Mouse (Mus musculus): ENCODE measurements around the gene Gdf15. TPM values are rescaled to one million over a fixed set of nuclear protein-coding genes. Genes with fewer than 3 reads are reported as not detected.

The Gdf15 gene
- total RNA-seq (2021), result under 1 TPM; 0.32 to 0.39 TPM
- long read RNA-seq, experiment 1, result 0 reads
- long read RNA-seq, experiment 2, result 0 reads

DNA sequence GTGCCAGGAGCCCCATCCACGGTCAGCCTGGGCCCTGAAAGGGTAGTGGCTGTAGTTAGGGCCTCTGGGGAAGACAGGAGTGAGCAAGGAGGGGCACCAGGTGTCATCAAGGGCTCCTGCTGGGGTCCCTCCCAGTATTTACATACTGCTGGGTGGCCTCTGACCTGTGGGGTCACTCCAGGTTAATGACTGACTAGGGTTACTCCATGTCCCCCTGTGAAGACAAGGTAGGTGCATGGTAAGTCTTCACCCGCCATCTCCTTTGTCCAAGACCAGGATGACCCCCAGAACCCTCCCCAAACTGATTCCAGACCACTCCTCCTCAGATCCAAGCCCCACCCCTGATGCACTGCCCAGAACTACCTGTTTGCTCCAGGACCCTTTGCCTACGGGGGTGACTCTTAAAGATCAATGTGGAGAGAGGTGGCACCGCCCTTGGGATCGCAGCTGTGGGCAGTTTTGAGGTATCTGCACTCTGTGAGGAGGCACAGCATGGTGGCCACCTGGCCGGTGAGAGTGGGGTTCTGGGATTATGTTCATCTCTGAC is at the start of gene Gdf15:
TSS of gene Gdf15 (minus strand) at position 111 of the 547 bp plus-strand sequence.
- no peak for DNase-seq (ENCODE audit: low spot score in 2 of 2)

DNA sequence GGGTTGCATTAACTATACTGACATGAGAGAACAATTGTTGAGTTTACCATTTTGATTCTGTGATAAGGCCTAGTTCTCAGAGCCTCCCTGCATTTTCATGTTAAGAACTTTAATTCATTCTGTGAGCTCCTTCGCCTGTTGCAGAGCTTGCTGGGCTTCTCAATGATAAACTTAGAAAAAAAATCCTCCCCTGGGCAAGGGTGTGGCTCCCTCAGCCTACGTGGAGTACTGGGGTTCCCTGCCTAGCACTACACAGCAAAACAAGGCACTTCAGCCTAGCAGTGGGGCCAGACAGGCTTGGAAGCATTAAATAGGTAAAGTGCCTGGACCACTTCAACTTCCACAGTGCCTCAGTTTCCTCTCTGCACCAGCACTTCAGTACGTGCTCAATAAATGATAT is 49.2 kb upstream of the Gdf15 start:
- no peak for DNase-seq (ENCODE audit: low spot score in 2 of 2)

- DNase-seq (ENCODE audit: low spot score in 2 of 2), result no peak
These were observed 47.8 kb upstream of the Gdf15 start for GRCm38 (mm10) chr8:70680039-70680438.

DNA sequence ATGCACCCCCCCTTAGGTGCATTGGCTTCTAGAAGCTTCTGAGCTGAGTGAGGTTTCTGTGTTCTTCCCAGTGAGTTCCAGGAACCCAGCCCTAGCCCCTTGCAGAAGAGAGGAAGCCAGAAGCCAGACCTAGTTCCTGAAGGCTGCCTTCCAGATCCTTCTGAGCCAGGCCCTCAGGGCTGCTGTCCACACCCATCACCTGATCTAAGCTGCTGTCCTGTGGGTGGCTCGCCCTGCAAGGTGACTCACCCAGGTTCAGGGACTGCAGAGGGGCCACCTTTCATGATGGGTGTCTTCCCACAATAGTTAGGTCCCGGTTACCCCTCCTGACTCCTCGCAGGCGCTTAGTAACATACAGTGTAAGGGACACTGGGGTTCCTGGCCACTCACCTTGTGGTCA is 47.1 kb upstream of the Gdf15 start:
- no peak for DNase-seq (ENCODE audit: low spot score in 2 of 2)

GRCm38 (mm10) chr8:70678679-70679078 is 46.4 kb upstream of the Gdf15 start:
- DNase-seq (ENCODE audit: low spot score in 2 of 2), result no peak

GRCm38 (mm10) chr8:70677451-70678080 is 45.3 kb upstream of the Gdf15 start:
- no peak for DNase-seq (ENCODE audit: low spot score in 2 of 2)

- DNase-seq (ENCODE audit: low spot score in 2 of 2), result no peak
These were observed 43.1 kb upstream of the Gdf15 start for GRCm38 (mm10) chr8:70675336-70675735.

- no peak for DNase-seq (ENCODE audit: low spot score in 2 of 2)
These were observed 42.5 kb upstream of the Gdf15 start for GRCm38 (mm10) chr8:70674716-70675115.

DNA sequence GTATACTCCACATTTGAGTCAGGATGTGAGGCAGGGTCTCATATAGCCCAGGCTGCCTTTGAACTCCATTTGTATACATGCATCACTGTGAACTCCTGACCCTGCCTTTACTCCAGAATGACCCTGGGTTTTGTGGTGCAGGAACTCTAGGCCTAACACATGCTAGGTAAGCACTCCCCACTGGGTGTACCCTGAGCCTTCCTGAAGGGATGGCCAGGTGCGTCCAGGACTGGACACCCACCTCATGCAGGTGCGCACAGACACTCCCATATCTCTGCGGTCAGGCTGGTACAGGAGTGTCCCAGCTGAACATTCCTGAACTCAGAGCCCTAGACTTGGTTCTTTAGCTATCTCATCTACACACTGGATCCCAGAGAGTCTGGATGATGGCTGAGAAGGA is 41.9 kb upstream of the Gdf15 start:
- DNase-seq (ENCODE audit: low spot score in 2 of 2), result no peak

DNA sequence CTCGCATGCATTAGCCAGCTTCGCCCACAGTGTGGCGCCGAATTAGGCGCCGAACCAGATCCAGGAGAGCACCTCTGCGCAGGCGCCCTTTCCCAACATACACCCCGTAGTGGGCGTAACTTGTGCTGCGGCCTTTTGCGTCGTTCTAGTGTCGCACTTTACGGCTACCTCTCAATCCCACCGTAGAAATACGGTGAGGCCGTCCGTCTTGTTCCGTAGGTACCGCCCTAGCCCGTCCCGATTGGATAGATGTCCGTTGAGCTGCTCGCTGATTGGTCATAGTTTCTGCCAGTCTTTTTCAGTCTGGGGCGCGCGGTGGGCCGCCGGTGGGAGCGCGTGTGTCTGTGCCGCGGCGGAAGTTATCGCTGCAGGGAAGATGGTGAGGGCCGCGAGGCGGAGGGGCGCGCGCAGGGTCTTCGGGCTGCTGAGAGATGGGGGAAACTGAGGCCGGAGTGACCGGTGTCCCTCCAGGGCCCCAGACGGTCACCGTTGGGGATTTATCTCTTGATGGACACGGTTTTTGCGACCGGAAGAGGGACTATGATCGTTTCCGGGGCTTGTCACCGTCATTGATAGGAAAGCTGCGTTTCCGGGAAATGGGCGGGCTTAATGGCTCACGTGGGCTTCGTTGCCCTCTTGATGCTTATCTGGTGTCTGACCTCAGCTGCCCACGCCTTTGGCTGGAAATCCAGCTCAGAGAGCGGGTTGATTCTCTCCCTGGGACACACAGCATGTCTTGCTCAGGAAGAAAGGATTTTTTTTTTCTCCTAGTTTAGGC is 41.0 kb upstream of the Gdf15 start, which contains the start of gene Lsm4:
TSS of gene Lsm4 (plus strand) at position 170 of the 778 bp plus-strand sequence.
- DNase-seq (ENCODE audit: low spot score in 2 of 2), result peak; percentile 83 to 93

DNA sequence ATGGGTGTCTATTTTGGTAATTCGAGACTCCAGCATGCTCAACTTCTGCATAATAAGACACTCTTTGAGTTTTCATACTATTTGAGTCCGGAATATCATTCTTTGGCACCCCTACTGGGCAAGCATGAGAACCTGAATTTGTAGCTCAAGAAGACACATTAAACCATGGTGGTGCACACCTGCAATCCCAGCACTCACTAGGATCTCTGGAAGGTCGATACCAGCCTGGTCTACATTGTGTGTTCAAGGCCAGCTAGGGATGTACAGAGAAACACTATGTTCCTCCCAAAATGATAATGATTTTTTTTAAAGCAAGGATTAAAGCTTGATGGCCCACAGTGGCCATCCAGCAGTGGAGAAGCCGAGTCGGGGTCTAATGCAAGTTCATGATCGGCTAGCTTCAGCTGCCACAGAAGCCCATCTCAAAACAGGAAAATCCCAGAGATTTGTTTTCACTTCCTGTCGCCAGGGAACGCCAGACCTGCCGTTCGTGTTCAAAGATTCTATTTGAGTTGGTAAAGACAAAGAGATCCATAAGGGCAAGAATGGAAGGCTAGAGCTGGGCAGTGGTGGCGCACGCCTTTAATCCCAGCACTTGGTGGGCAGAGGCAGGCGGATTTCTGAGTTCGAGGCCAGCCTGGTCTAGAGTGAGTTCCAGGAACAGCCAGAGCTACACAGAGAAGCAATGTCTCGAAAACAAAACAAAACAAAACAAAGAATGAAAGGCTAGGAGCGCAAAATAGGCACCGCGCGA is 40.2 kb upstream of the Gdf15 start:
- DNase-seq (ENCODE audit: low spot score in 2 of 2), result no peak

- DNase-seq (ENCODE audit: low spot score in 2 of 2), result peak in 1 of 2 experiments; percentile 56
These were observed 39.5 kb upstream of the Gdf15 start for GRCm38 (mm10) chr8:70671615-70672324.

DNA sequence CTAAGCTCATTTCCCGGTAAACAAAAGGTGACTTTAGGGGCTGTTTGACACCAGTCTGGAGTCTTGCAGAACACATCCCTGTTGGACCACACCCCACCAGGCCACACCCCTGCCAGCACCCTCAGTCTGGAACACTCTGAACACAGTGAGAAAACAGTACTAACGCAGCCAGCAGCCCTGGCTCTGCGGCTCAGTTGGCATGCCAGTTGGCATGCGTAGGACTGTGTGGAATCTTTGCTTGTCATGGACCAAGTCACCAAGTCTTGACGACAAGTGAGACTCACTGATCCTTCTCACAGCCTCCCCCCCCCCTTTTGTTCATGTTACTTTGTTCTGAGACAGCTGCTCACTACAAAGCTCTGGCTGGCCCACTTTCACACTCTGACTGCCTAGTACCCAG is 34.8 kb upstream of the Gdf15 start:
- no peak for DNase-seq (ENCODE audit: low spot score in 2 of 2)

DNA sequence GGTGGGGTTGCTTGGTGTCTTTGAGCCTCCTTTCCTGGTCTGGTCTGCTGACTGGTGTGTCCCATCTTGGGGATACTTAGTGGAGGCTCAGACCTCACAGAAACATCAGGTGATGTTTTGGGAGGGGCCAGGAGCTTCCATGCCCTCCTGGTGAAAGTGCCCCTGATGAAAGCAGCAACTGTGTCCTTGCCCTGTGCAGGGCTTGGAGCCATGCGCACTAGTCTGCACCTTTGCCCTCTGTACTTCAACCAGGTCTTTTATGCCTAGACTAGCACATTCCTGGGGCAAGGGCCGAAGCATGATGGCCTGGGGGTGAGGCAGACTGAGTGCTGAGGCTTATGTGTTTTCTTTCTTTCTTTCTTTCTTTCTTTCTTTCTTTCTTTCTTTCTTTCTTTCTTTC is 33.3 kb upstream of the Gdf15 start:
- DNase-seq (ENCODE audit: low spot score in 2 of 2), result no peak

DNA sequence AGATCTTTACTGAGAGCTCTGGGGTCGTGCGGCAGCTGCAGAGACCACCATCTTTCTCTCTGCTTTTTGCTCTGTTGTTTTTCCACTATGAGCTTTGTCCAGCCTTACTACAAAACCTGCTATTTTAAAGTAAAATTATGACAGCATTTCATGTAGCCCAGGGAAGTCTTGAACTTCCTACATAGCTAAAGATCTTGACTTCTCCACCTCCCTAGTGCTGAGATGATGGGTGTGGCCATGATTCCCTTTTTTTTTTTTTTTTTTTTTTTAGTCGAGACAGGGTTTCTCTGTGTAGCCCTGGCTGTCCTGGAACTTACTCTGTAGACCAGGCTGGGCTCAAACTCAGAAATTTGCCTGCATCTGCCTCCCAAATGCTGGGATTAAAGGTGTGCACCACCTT is 32.4 kb upstream of the Gdf15 start:
- no peak for DNase-seq (ENCODE audit: low spot score in 2 of 2)

- no peak for DNase-seq (ENCODE audit: low spot score in 2 of 2)
These were observed 31.4 kb upstream of the Gdf15 start for GRCm38 (mm10) chr8:70663691-70664090.

DNA sequence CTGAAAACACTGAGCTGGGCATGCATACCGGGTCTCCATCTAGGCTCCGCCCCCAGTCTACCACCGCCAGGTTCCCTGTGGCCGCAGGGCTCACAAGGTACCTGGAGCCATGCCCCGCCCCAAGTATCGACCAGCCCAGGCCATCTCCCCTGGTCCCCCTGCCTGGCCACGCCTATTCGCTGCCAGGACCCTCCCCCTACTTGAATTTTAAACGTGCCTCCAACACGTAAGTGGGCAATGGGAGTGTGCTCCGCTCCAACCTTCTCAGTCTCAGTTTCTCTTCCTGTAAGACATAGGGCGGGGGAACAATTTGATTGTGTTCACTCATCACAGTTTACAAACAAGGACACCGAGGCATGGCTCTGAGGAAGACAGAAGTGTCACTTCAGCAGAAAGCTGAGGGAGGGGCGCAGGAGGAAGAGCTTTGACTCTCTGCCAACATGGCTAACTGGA is 28.0 kb upstream of the Gdf15 start, which contains the start of gene Pgpep1:
TSS of gene Pgpep1 (minus strand) at position 116 of the 453 bp plus-strand sequence.
- DNase-seq (ENCODE audit: low spot score in 2 of 2), result no peak

DNA sequence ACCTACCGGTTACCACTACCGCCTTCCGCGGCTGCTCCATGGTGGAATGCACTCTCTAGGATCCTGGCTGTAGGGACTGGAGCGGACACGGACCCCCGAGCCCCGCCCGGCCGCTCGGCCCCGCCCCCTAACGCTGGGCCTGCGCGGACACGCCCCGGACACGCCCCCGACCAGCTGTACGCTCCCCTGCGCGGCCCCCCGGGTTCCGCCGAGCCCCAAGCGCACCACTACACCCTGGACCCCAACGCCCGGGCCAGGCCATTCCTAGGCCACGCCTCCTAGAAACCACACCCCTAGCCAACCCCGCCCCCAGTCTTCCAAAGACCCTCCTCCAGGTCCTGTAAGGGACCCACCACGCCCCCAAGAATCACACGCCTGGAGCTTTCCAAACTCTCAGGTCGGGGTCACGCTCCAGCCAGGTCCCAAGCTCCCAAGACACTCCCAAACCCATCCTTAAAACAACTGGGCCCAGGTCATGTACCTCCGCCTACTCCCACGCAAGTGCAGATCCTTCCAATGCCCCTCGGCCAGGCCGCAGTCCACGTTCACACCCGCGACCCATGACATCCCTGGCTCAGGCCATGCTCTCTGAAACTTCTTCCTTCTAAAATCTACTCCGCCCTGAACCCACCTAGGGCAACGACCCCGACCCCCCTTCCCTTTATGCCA is 27.5 kb upstream of the Gdf15 start:
- peak; percentile 90 to 95 for DNase-seq (ENCODE audit: low spot score in 2 of 2)

GRCm38 (mm10) chr8:70658897-70659603 is 26.8 kb upstream of the Gdf15 start:
- DNase-seq (ENCODE audit: low spot score in 2 of 2), result no peak

DNA sequence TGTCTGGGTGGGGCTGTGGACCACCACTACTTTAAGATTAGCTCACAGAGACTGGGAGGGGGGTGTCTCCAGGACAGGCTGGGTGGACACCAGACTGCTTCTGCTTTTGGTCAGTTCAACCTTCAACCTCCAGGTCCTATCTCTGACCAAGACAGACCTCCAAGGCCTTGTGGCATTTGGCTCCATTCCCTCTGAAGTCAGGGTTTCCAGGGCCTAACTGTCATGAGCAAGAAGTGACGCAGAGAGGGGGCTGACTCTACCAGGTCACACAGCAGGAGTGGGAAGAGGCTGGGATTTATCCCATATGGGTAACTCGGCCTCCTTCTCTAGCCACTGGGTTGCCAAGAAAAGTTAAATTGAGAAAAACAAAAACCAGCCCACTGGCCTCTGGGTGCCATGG is 25.5 kb upstream of the Gdf15 start:
- no peak for DNase-seq (ENCODE audit: low spot score in 2 of 2)

Data from gastrocnemius, postnatal 4 days (tissue).